Comparison of ENCODE assay signal across 8 mouse cellular contexts in the genomic region with DNA sequence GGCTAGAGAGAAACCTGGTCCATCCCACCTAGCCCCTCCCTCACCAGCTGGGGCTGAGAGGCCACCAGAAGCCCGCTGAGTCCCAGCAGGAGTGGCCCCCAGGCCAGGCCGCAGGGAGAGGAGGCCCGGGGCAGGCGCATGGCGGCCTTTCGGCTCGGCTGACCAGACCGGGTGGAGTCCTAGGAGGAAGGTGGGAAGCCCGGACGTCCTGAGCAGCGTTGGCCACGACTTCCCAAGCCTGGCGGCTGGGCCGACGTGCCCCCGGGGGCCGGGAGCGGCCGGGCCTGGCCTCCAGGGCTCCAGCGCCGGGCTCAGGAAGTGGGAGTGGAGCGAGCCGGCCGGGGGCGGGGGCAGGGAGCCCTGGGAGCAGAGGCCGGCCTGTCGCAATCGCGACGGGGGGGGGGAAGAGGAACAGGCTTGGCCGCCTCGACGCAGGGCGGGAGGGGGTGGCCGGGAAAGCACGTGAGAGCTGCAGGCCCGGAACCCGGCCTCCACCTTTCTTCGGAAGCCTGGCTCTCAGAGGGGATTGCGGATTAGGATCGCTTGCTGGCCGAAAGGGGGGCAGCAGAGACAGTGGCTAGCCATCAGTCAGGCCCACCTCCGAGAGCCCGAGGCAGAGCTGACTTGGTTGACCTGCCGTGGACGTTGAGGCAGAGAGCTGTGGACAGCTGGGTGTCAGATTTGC. TPM values are rescaled to one million over a fixed set of nuclear protein-coding genes. Genes with fewer than 3 reads are reported as not detected.
DNase-seq lines count a peak whose midpoint lies in the region; ATAC-seq and TF ChIP-seq lines count a peak whose summit lies in the region.

A gene (minus strand): TSS at position 340 of the 685 bp plus-strand sequence.

- no peaks in the 10 kb centered on the region for H3K36me3 ChIP-seq in hindbrain, embryonic 14.5 days (replicated peaks; ENCODE audit: control insufficient read depth, insufficient read depth)

- H3K4me3 ChIP-seq in gastrocnemius, adult 2 months, result peak within 1 kb of the TSS; percentile 78
- peak within 1 kb of the TSS; percentile 33 for H3K4me3 ChIP-seq in hindbrain, embryonic 14.5 days (replicated peaks; ENCODE audit: low read length)

- no peaks in the 10 kb centered on the region for H3K9me3 ChIP-seq in hindbrain, embryonic 14.5 days (ENCODE audit: control insufficient read depth, low read length)

- peak; percentile 80 for DNase-seq in ZHBTc4 (ENCODE audit: low read depth, low spot score)
- peak; percentile 70 to 77 for DNase-seq in cerebellum, postnatal 10 days
- DNase-seq in gastrocnemius, adult 2 months, result peak; percentile 95
- DNase-seq in hindbrain, embryonic 14.5 days (ENCODE audit: low spot score), result peak; percentile 39
- DNase-seq in left cerebral cortex, postnatal 4 days, result peak; percentile 73
- DNase-seq in mesoderm, embryonic 11.5 days (ENCODE audit: low read depth, low spot score), result peak; percentile 64
- peak; percentile 64 for DNase-seq in right cerebral cortex, postnatal 14 days
- peak; percentile 94 for DNase-seq in yolk sac, embryonic 10.5 days (ENCODE audit: low spot score)

- peak within 1 kb of the TSS; percentile 67 for H3K9ac ChIP-seq in hindbrain, embryonic 14.5 days

- TF ChIP-seq CTCF in gastrocnemius, adult 2 months (IDR thresholded peaks at IDR 0.05), result no peak; the same call in 1 of the 2 replicates

- 2% methylated on average over 41 of the region's 46 CpGs for WGBS in hindbrain, embryonic 14.5 days

- intact Hi-C loops in gastrocnemius, adult 2 months (cut with DNase I), result loop anchor here (2.0 kb wide), 1 partner anchor 35 kb away; a partner anchor contains a TSS
- intact Hi-C loops in left cerebral cortex, postnatal 4 days (cut with DNase I), result no loop called here

- peak within 1 kb of the TSS; percentile 94 for H3K27ac ChIP-seq in gastrocnemius, adult 2 months
- no peak within 1 kb of the TSS for H3K27ac ChIP-seq in hindbrain, embryonic 14.5 days

- H3K27me3 ChIP-seq in hindbrain, embryonic 14.5 days (ENCODE audit: control insufficient read depth, insufficient read depth, low read length), result no peaks in the 10 kb centered on the region

- H3K4me1 ChIP-seq in hindbrain, embryonic 14.5 days (replicated peaks; ENCODE audit: control insufficient read depth, insufficient read depth, low read length), result peaks cover 12% of the 10 kb centered on the region

- H3K4me2 ChIP-seq in hindbrain, embryonic 14.5 days (replicated peaks), result peak within 1 kb of the TSS; percentile 62

- ATAC-seq in hindbrain, embryonic 14.5 days (ENCODE audit: low FRiP score), result peak; percentile 71

RNA-seq across cellular contexts. Expression of the gene that starts here (rescaled TPM):
- total RNA-seq in gastrocnemius, adult 2 months (2021), result 10 to 100 TPM; 20.3 to 21.2 TPM
- polyA plus RNA-seq in hindbrain, embryonic 14.5 days (2014; fragmentation: Nextera tagmentation; extraction: Ambion mirVana), result 14.8 and 14.9 TPM in 2 replicates
- total RNA-seq in left cerebral cortex, postnatal 4 days (2021), result 10 to 100 TPM in 1 of 2 experiments, 1 to 10 TPM in 1; 9.6 to 10.7 TPM

Comparison
In these comparisons a context has a peak if more than half of its experiments do, and no peak if none do; other contexts are left out.
1. DNase-seq: peak in every context shown above with its lines; median percentile 95 in gastrocnemius, adult 2 months; 94 in yolk sac, embryonic 10.5 days; 80 in ZHBTc4; 74 in cerebellum, postnatal 10 days; 73 in left cerebral cortex, postnatal 4 days; 64 in mesoderm, embryonic 11.5 days; 64 in right cerebral cortex, postnatal 14 days; 39 in hindbrain, embryonic 14.5 days.